Mouse (Mus musculus) CH12.LX (cell line): ENCODE results near the gene Psmd9. TPM values are rescaled to one million over a fixed set of nuclear protein-coding genes. Genes with fewer than 3 reads are reported as not detected.

ENCODE experiments used
- DNase-seq: peaks from one replicate; pipeline ENCODE4 v3.0.0-alpha.2; 2013; ENCODE audit errors: extremely low read depth
- H3K27ac ChIP-seq: 2 replicates; pipeline ENCODE4 v1.5.1; 2012; ENCODE audit warnings: low read depth, mild to moderate bottlenecking, control low read depth, moderate library complexity; ENCODE audit not compliant: insufficient read depth
- H3K27me3 ChIP-seq: replicated peaks from 2 replicates; pipeline ENCODE3; 2012; ENCODE audit warnings: inconsistent platforms
- H3K36me3 ChIP-seq, 2 experiments: replicated peaks in 1 of 2; 2 replicates each; pipeline versions ENCODE3 to v1.6.1; 2012; ENCODE audit warnings: inconsistent platforms in 1 of 2, low read length in 1 of 2, mild to moderate bottlenecking in 1 of 2, mixed read lengths in 1 of 2, moderate library complexity in 1 of 2; ENCODE audit not compliant: control insufficient read depth in 1 of 2, insufficient read depth in 1 of 2
- H3K4me1 ChIP-seq, 2 experiments: 2 replicates each; pipeline ENCODE4 v1.6.1; 2012; ENCODE audit warnings: inconsistent platforms in 1 of 2, moderate library complexity in 1 of 2; ENCODE audit not compliant: insufficient read depth in 2 of 2, control insufficient read depth in 1 of 2
- H3K4me2 ChIP-seq: 2 replicates; pipeline ENCODE4 v1.6.1; 2012; ENCODE audit warnings: low read depth, mild to moderate bottlenecking, control low read depth; ENCODE audit not compliant: poor library complexity, insufficient read depth, severe bottlenecking
- H3K4me3 ChIP-seq, 3 experiments: fragments of 150-350 bp in 1 of 3; sonication (generic) in 1 of 3; replicated peaks in 1 of 3; 2 replicates each; pipeline versions ENCODE3 to v1.5.1; 2011 to 2012; ENCODE audit warnings: low read depth in 2 of 3, low read length in 2 of 3, mild to moderate bottlenecking in 2 of 3, moderate library complexity in 2 of 3, control low read depth in 1 of 3, improper control_type of control experiment in 1 of 3, inconsistent platforms in 1 of 3, mixed read lengths in 1 of 3; ENCODE audit not compliant: poor library complexity in 1 of 3
- H3K79me2 ChIP-seq: replicated peaks from 2 replicates; pipeline ENCODE4 v1.6.1; 2012; ENCODE audit warnings: mild to moderate bottlenecking, moderate library complexity; ENCODE audit not compliant: control insufficient read depth, poor library complexity, insufficient read depth, severe bottlenecking; ENCODE audit errors: extremely low read depth
- H3K9ac ChIP-seq: 2 replicates; pipeline ENCODE4 v1.6.1; 2012; ENCODE audit warnings: low read depth, mild to moderate bottlenecking, control low read depth, moderate library complexity; ENCODE audit not compliant: insufficient read depth
- H3K9me3 ChIP-seq: replicated peaks from 2 replicates; pipeline ENCODE3; 2012; ENCODE audit warnings: low read length, inconsistent platforms, mixed read lengths
- BHLHE40 ChIP-seq: IDR thresholded peaks from 2 replicates; pipeline ENCODE4 v1.6.1; 2011; ENCODE audit warnings: mild to moderate bottlenecking, low read depth, low read length, improper control_type of control experiment
- CHD1 ChIP-seq: IDR thresholded peaks from 2 replicates; pipeline ENCODE4 v1.6.1; 2012; ENCODE audit warnings: low read depth, low read length, improper control_type of control experiment, inconsistent platforms
- ETS1 ChIP-seq: conservative IDR thresholded peaks from 2 replicates; pipeline ENCODE4 v1.6.1; 2012; ENCODE audit warnings: low read depth, mild to moderate bottlenecking, inconsistent platforms, low read length, improper control_type of control experiment, moderate library complexity
- JUND ChIP-seq: conservative IDR thresholded peaks from 2 replicates; pipeline ENCODE4 v1.6.1; 2011; ENCODE audit warnings: low read depth, low read length, improper control_type of control experiment
- MAFK ChIP-seq: IDR thresholded peaks from 2 replicates; pipeline ENCODE4 v1.6.1; 2011; ENCODE audit warnings: low read length, improper control_type of control experiment; ENCODE audit not compliant: insufficient replicate concordance
- MAX ChIP-seq: IDR thresholded peaks from 2 replicates; pipeline ENCODE4 v1.6.1; 2011; ENCODE audit warnings: low read length, improper control_type of control experiment
- MEF2A ChIP-seq: IDR thresholded peaks from 2 replicates; pipeline ENCODE4 v1.6.1; 2014; ENCODE audit warnings: low read depth, mild to moderate bottlenecking, inconsistent platforms, low read length, improper control_type of control experiment, borderline replicate concordance
- SMC3 ChIP-seq: IDR thresholded peaks from 2 replicates; pipeline ENCODE4 v1.6.1; 2011; ENCODE audit warnings: low read depth, low read length, improper control_type of control experiment
- TCF12 ChIP-seq: IDR thresholded peaks from 2 replicates; pipeline ENCODE4 v1.6.1; 2014; ENCODE audit warnings: low read depth, mild to moderate bottlenecking, inconsistent platforms, low read length, improper control_type of control experiment
- USF2 ChIP-seq: conservative IDR thresholded peaks from 2 replicates; pipeline ENCODE4 v1.6.1; 2011; ENCODE audit warnings: low read depth, low read length, improper control_type of control experiment
- ZMIZ1 ChIP-seq: IDR thresholded peaks from 2 replicates; pipeline ENCODE4 v1.6.1; 2012; ENCODE audit warnings: low read depth, mild to moderate bottlenecking, inconsistent platforms, low read length, improper control_type of control experiment
- ZNF384 ChIP-seq: IDR thresholded peaks from 2 replicates; pipeline ENCODE4 v1.6.1; 2012; ENCODE audit warnings: low read depth, low read length, improper control_type of control experiment, inconsistent platforms
- dilution Hi-C: fragments of 300-500 bp; cut with MboI; formaldehyde crosslinking; loops from 2 replicates; pipeline ENCODE4 v1.14.3; 2020; ENCODE audit warnings: low sequenced_read_pairs; ENCODE audit not compliant: extremely low pct_unique_long_range_greater_than_20kb, extremely low pct_ligation_motif_present
- in situ Hi-C: fragments of 300-500 bp; cut with MboI; formaldehyde crosslinking; loops from 3 replicates; pipeline ENCODE4 v1.14.3; 2019; ENCODE audit warnings: low sequenced_read_pairs, low pct_ligation_motif_present, low pct_unique_long_range_greater_than_20kb, mixed read lengths
- polyA plus RNA-seq: library from polyadenylated mRNA; unstranded; fragments of >175 nt; gene quantifications from 2 replicates; pipeline ENCODE4 v1.2.1, GENCODE M21; 2012; ENCODE audit warnings: low read depth; ENCODE audit not compliant: insufficient read length
- total RNA-seq, 2 experiments: library from RNA; depleted of rRNA; stranded (reverse); fragments of 300-350 nt in 1 of 2; fragments of >200 nt in 1 of 2; gene quantifications; 2 replicates each; pipeline ENCODE4 v1.2.3; 2012 to 2014

Psmd9 gene
- total and polyA plus RNA-seq, 3 experiments, result 30.8 to 38.0 (median 35.5) TPM

DNA sequence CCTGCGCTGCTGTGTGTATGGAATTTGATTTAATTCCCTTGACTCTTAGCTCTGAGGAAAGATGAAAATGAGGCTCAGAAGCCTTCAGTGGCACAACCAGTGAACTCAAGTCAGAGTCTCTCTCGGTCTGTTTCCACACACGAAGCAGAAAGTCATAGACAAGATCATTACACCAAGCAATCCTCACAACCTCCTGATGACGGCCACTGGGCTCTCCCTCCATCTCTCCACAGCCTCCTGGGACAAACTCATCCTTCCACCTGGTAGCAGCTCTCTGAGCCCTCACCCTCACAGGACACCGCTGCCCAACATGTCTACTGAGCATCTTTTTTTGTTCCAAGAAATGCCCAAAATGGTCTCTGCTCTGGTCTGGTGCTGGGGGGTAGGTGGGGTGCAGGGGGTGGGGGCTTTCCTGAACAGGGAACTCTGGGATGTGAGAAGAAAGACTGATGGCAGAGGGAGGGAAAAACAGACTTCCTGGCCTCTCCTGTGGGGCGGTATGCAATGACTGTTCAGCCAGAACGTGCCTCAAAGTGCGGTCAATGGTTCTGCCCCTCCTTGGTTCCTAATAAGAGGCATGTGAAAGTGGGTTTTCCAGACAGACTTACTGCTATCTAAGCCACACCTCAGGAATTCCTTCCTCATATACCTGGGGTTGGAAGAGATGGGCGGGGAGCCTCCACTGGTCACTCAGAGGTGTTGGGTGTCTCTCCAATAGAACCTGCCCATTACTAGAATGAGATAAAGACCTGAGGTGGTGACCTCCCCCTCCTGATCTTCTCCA is 39.0 kb upstream of the Psmd9 start:
- peaks cover 13 to 39% of the 10 kb centered on the region in 2 experiments for H3K36me3 ChIP-seq
- H3K4me2 ChIP-seq, result peak overlapping the region; percentile 87
- no peak for DNase-seq
- H3K4me1 ChIP-seq, result peaks cover 7 to 84% of the 10 kb centered on the region in 2 experiments
- in situ Hi-C loops, result loop anchor here (5.0 kb wide), 1 partner anchor 68 kb away; no protein-coding TSS in a partner anchor
- peak overlapping the region; percentile 98 for H3K27ac ChIP-seq
- TF ChIP-seq TCF12 (0 out of 2 replicates have a peak, but pooled peaks have one; percentile 27), BHLHE40 (peak; percentile 59), MAX (peak; percentile 31; the same call in 1 of the 2 replicates), CHD1 (no peak)
- dilution Hi-C loops, result no loop called here
- no peaks in the 10 kb centered on the region for H3K27me3 ChIP-seq
- peak overlapping the region; percentile 72 to 98 (median 79) for H3K4me3 ChIP-seq
- no peaks in the 10 kb centered on the region for H3K9me3 ChIP-seq
- peak overlapping the region; percentile 72 for H3K9ac ChIP-seq
- peaks cover 47% of the 10 kb centered on the region for H3K79me2 ChIP-seq

DNA sequence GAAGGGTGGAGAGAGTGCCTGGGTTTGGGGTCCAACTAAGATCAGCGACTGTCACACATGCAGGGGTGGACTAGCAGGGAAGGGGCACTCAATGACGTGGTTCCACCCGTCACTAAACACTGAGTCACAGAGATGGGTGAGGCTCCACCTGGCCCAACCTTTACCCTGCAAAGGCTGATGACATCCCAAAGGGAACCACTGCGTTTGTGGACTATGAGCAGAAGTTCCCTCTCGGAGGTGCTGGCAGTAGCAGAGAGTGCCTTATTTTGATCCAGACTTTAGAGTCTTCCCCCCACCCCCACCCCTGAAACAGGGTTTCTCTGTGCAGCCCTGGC is 38.4 kb upstream of the Psmd9 start:
- Histone ChIP-seq H3K4me1 (peaks cover 10 to 84% of the 10 kb centered on the region in 2 experiments), H3K27ac (peak overlapping the region; percentile 98; the same call in 1 of the 2 replicates), H3K79me2 (peaks cover 47% of the 10 kb centered on the region)
- dilution Hi-C loops (no loop called here), in situ Hi-C loops (loop anchor here (5.0 kb wide), 1 partner anchor 68 kb away; no protein-coding TSS in a partner anchor)
- no peak for TF ChIP-seq JUND
- TF ChIP-seq ZMIZ1, result no peak
- TF ChIP-seq MAFK, result no peak
- TF ChIP-seq MEF2A, result no peak
- no peak for TF ChIP-seq ZNF384
- TF ChIP-seq SMC3, result no peak
- TF ChIP-seq USF2, result no peak
- TF ChIP-seq ETS1, result no peak
- TF ChIP-seq, all 38 proteins: peak for 0
- Histone ChIP-seq H3K9ac (peak overlapping the region; percentile 72), H3K9me3 (no peaks in the 10 kb centered on the region), H3K27me3 (no peaks in the 10 kb centered on the region), H3K36me3 (peaks cover 18 to 42% of the 10 kb centered on the region in 2 experiments), H3K4me2 (peak overlapping the region; percentile 87), H3K4me3 (peak overlapping the region; percentile 72 to 98 (median 79))
- no peak for DNase-seq
